Mouse (Mus musculus): ENCODE data around the gene Gm26741. TPM values are rescaled to one million over a fixed set of nuclear protein-coding genes. Genes with fewer than 3 reads are reported as not detected.
"Not testable (repeated sequence)": the region's sequence is repeated elsewhere in the genome, so short reads cannot be mapped to it uniquely, and the experiment has no call there.

The Gm26741 gene
- polyA plus RNA-seq (2017; shearing (Covaris generic)): not detected

GRCm38 (mm10) chr10:52358467-52358866 lies at the start of gene Gm26741:
TSS of gene Gm26741 (plus strand) at chr10:52358767.
- no peak for ATAC-seq

- no peak for ATAC-seq
Measured at GRCm38 (mm10) chr10:52309196-52309595, 49.4 kb upstream of the Gm26741 start.

- no peak for ATAC-seq
Measured at GRCm38 (mm10) chr10:52319506-52320286, 38.9 kb upstream of the Gm26741 start.

GRCm38 (mm10) chr10:52321918-52322317 lies 36.6 kb upstream of the Gm26741 start:
- no peak for ATAC-seq

GRCm38 (mm10) chr10:52331007-52331406 lies 27.6 kb upstream of the Gm26741 start:
- peak; percentile 52 for ATAC-seq

GRCm38 (mm10) chr10:52343324-52343723 lies 15.2 kb upstream of the Gm26741 start:
- not testable (repeated sequence) for ATAC-seq

- no peak for ATAC-seq
Measured at GRCm38 (mm10) chr10:52353184-52353583, 5.4 kb upstream of the Gm26741 start.

- no peak for ATAC-seq
Measured at GRCm38 (mm10) chr10:52360241-52360735, 1.7 kb downstream of the Gm26741 start.

GRCm38 (mm10) chr10:52360862-52361609 lies 2.5 kb downstream of the Gm26741 start:
- ATAC-seq: no peak

GRCm38 (mm10) chr10:52368376-52368775 lies 9.8 kb downstream of the Gm26741 start:
- ATAC-seq: no peak

- ATAC-seq: no peak
Measured at GRCm38 (mm10) chr10:52373834-52374233, 15.3 kb downstream of the Gm26741 start.

- ATAC-seq: no peak
Measured at GRCm38 (mm10) chr10:52374651-52375050, 16.1 kb downstream of the Gm26741 start.

- ATAC-seq: no peak
Measured at GRCm38 (mm10) chr10:52376422-52376821, 17.9 kb downstream of the Gm26741 start.

- ATAC-seq: no peak
Measured at GRCm38 (mm10) chr10:52377813-52378212, 19.2 kb downstream of the Gm26741 start.

- peak; percentile 34 for ATAC-seq
Measured at GRCm38 (mm10) chr10:52381321-52381801, 22.8 kb downstream of the Gm26741 start.

GRCm38 (mm10) chr10:52381845-52382591 lies 23.5 kb downstream of the Gm26741 start, which contains the start of gene Gopc:
TSS of gene Gopc (minus strand) at chr10:52382124.
- ATAC-seq: peak; percentile 85

- no peak for ATAC-seq
Measured at GRCm38 (mm10) chr10:52383022-52383421, 24.5 kb downstream of the Gm26741 start.

- no peak for ATAC-seq
Measured at GRCm38 (mm10) chr10:52383522-52383921, 25.0 kb downstream of the Gm26741 start.

- no peak for ATAC-seq
Measured at GRCm38 (mm10) chr10:52384823-52385610, 26.4 kb downstream of the Gm26741 start.

- ATAC-seq: no peak
Measured at GRCm38 (mm10) chr10:52387192-52387591, 28.6 kb downstream of the Gm26741 start.

- no peak for ATAC-seq
Measured at GRCm38 (mm10) chr10:52388922-52389430, 30.4 kb downstream of the Gm26741 start, which contains the start of gene Nepn. TSS of gene Nepn (plus strand) at chr10:52388972.

Data from activated CD4-positive, CD25-positive, alpha-beta regulatory T cell, adult 4 months (primary cell).